Mouse (Mus musculus) liver, adult 2 months (tissue): ENCODE measurements at regions not wholly inside any gene's neighbourhood (a gene's known extent, or its start where the extent isn't known, plus 50 kb on each side); places are given as distances from the start of the nearest gene placed in this dataset.

ENCODE experiments used
- CTCF ChIP-seq: fragments of 200-500 bp; IDR thresholded peaks from 2 replicates; pipeline ENCODE4 v1.5.1; 2011; ENCODE audit warnings: low read depth, low read length, control low read depth
- POLR2A ChIP-seq: fragments of 200-500 bp; IDR thresholded peaks from 2 replicates; pipeline ENCODE4 v1.6.1; 2011; ENCODE audit warnings: low read length, control low read depth; ENCODE audit not compliant: insufficient read depth; ENCODE audit errors: extremely low read depth

DNA sequence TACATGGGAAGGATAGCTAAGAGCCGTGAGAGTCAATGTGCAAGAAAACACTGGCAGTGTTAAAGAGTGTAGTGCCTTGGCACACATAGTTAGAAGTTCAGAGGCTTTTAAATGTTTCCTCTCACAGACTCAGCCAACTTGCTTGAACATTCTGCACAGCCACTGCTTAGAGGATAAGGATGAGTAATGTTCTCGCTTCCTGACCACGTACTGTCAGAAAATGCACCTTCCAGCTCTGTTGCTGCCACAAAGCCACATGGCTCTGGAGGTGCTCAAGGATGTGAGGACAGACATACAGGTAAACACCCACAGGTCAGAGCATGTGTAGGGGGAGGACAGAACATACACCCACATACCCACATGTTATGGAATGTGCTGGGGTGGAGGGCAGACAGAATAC lies 101.6 kb downstream of the Gm7361 start:
- TF ChIP-seq CTCF = no peak
- no peak for TF ChIP-seq POLR2A
